Mouse (Mus musculus) liver, postnatal 0 days (tissue): ENCODE data around the gene Spsb1. TPM values are rescaled to one million over a fixed set of nuclear protein-coding genes. Genes with fewer than 3 reads are reported as not detected.

Source experiments
- ATAC-seq: fragments of 200-750 bp; cut with Nextera tagmentation; 2 replicates; pipeline ENCODE4 v1.8.0; 2017; ENCODE audit warnings: mild to moderate bottlenecking, moderate library complexity
- DNase-seq: peaks from one replicate; pipeline ENCODE4 v3.0.0-alpha.2; 2016
- H3K27ac ChIP-seq: fragments of 300-500 bp; sonication (generic); 2 replicates; pipeline ENCODE4 v1.5.1; 2014; ENCODE audit warnings: antibody characterized with exemption, moderate library complexity, mild to moderate bottlenecking, low read depth
- H3K27me3 ChIP-seq: fragments of 300-500 bp; sonication (generic); 2 replicates; pipeline ENCODE4 v1.6.1; 2014; ENCODE audit warnings: low read length, control low read depth, mixed read lengths; ENCODE audit not compliant: insufficient read depth
- H3K36me3 ChIP-seq: fragments of 300-500 bp; sonication (generic); replicated peaks from 2 replicates; pipeline ENCODE4 v1.6.1; 2014; ENCODE audit warnings: mild to moderate bottlenecking, control low read depth, low read length, moderate library complexity, mixed read lengths; ENCODE audit not compliant: insufficient read depth
- H3K4me1 ChIP-seq: fragments of 300-500 bp; sonication (generic); 2 replicates; pipeline ENCODE4 v1.6.1; 2014; ENCODE audit warnings: antibody characterized with exemption, mild to moderate bottlenecking, control low read depth; ENCODE audit not compliant: insufficient read depth
- H3K4me2 ChIP-seq: fragments of 300-500 bp; sonication (generic); 2 replicates; pipeline ENCODE4 v1.6.1; 2014; ENCODE audit warnings: low read depth, mild to moderate bottlenecking, low read length, moderate library complexity, mixed read lengths
- H3K4me3 ChIP-seq: fragments of 300-500 bp; sonication (generic); 2 replicates; pipeline ENCODE4 v1.5.1; 2014; ENCODE audit warnings: low read depth, low read length
- H3K9ac ChIP-seq: fragments of 300-500 bp; sonication (generic); replicated peaks from 2 replicates; pipeline ENCODE4 v1.6.1; 2014; ENCODE audit warnings: mild to moderate bottlenecking, moderate library complexity
- H3K9me3 ChIP-seq: fragments of 300-500 bp; sonication (generic); 2 replicates; pipeline ENCODE4 v1.6.1; 2016; ENCODE audit warnings: mild to moderate bottlenecking, control low read depth, low read length, mixed read lengths
- CTCF ChIP-seq: sonication (generic); IDR thresholded peaks from 2 replicates; pipeline ENCODE4 v1.5.1; 2016; ENCODE audit warnings: antibody characterized with exemption, low read depth
- EP300 ChIP-seq: IDR thresholded peaks from 2 replicates; pipeline ENCODE4 v1.6.1; 2016; ENCODE audit warnings: antibody characterized with exemption, low read depth, mild to moderate bottlenecking
- WGBS: fragments of 180-500 bp; shearing (Covaris S2); extraction: QIAGEN DNeasy Blood & Tissue Kit; methylation state at CpG from one replicate; pipeline ENCODE4 v1.1.7; 2014; ENCODE audit not compliant: insufficient replicate concordance; 5-methylcytosine and 5-hydroxymethylcytosine counted together
- polyA plus RNA-seq: library from polyadenylated mRNA; unstranded; fragments of >200 nt; fragmentation: Nextera tagmentation; extraction: Ambion mirVana; gene quantifications from 2 replicates; pipeline ENCODE4 v1.2.1, GENCODE M21; 2015

The Spsb1 gene
- polyA plus RNA-seq, 1 experiment from 2014 or later = 1.7 TPM

DNA sequence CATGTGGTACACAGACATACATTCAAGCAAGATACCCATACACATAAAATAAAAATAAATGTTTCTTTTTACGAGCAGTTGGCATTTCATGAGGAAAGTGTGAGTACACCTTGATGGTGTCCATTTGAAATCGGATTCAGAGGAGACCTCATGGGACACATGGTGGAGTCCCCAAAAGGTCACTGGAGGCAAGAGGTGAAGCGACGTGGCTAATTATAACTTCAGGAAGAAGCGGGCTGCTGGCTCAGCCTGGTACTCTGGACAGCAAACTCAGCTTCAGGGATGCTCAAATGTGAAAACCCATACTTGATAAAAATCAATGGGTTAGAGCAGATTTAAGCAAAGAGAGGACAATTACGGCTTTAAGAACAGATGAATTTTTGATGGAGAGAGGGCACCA, 33.5 kb upstream of the Spsb1 start:
- H3K36me3 ChIP-seq = peaks cover 38% of the 10 kb centered on the region
- H3K4me3 ChIP-seq = no peak overlapping the region
- peak overlapping the region; percentile 58 for H3K4me2 ChIP-seq
- no peaks in the 10 kb centered on the region for H3K27me3 ChIP-seq
- 72% methylated on average over 6 of the region's 6 CpGs for WGBS
- no peaks in the 10 kb centered on the region for H3K9me3 ChIP-seq
- peak overlapping the region; percentile 86 for H3K27ac ChIP-seq
- no peak for DNase-seq
- 0 out of 2 replicates have a peak overlapping the region, but pooled peaks have one; percentile 23 for H3K9ac ChIP-seq
- TF ChIP-seq CTCF (no peak), EP300 (no peak)
- ATAC-seq = no peak
- peaks cover 42% of the 10 kb centered on the region for H3K4me1 ChIP-seq

DNA sequence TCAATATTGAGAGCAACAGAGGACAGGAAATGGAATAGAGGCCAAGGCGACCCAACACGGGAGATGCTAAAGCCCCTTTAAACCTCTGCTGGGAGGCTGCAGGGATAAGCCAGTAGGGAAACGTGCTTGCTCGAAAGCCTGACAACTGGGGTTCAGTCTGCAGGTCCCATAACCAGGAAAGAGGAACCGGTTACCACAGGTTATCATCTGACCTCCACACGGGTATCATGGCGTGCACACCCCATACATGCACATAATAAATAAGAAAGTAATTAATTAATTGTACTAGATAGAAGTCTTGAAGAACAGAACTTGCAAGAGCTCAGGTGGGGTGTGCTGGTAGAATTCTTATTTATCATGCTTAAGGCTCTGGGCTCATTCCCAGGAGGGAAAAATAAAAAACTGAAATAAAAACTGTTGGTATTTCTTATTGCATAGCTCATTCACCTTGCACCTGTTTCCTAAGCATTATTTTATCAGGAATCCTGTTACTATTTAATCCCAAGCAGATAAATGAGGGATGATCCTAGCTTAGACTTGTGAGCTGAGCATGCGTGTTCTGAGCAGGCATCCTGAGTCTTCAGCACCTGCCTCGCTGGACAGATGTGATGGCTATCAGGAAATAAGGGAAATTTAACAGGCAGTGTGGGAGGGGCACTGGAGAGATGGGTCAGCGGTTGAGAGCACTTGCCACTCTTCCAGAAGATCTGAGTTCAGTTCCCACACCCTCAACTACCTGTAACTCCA, 32.0 kb upstream of the Spsb1 start:
- 74% methylated on average over 10 of the region's 10 CpGs for WGBS
- H3K9ac ChIP-seq = no peak overlapping the region
- DNase-seq (no peak), ATAC-seq (no peak)
- H3K36me3 ChIP-seq = peaks cover 49% of the 10 kb centered on the region
- no peak overlapping the region for H3K27ac ChIP-seq
- no peak overlapping the region for H3K4me2 ChIP-seq
- TF ChIP-seq EP300 (no peak), CTCF (no peak)
- no peak overlapping the region for H3K4me3 ChIP-seq
- H3K4me1 ChIP-seq = peaks cover 33% of the 10 kb centered on the region
- no peaks in the 10 kb centered on the region for H3K9me3 ChIP-seq
- no peaks in the 10 kb centered on the region for H3K27me3 ChIP-seq

GRCm38 (mm10) chr4:149983921-149984645, 29.2 kb upstream of the Spsb1 start:
- WGBS = 87% methylated on average over 23 of the region's 23 CpGs

GRCm38 (mm10) chr4:149982154-149982553, 27.3 kb upstream of the Spsb1 start:
- 78% methylated on average over 15 of the region's 15 CpGs for WGBS
- peak; percentile 46 for ATAC-seq
- Histone ChIP-seq H3K4me2 (no peak overlapping the region), H3K36me3 (peaks cover 64% of the 10 kb centered on the region), H3K27me3 (no peaks in the 10 kb centered on the region), H3K4me3 (no peak overlapping the region), H3K4me1 (peaks cover 8% of the 10 kb centered on the region), H3K27ac (peak overlapping the region; percentile 16; the same call in 1 of the 2 replicates), H3K9me3 (no peaks in the 10 kb centered on the region), H3K9ac (no peak overlapping the region)
- no peak for DNase-seq
- TF ChIP-seq EP300 (no peak), CTCF (no peak)

More at GRCm38 (mm10) chr4:149983921-149984645, 29.2 kb upstream of the Spsb1 start:
- H3K36me3 ChIP-seq = peaks cover 66% of the 10 kb centered on the region
- H3K9ac ChIP-seq = no peak overlapping the region
- peaks cover 15% of the 10 kb centered on the region for H3K4me1 ChIP-seq
- no peak for ATAC-seq
- DNase-seq = no peak
- H3K27me3 ChIP-seq = no peaks in the 10 kb centered on the region
- no peak overlapping the region for H3K27ac ChIP-seq
- TF ChIP-seq EP300 (no peak), CTCF (no peak)
- H3K4me2 ChIP-seq = no peak overlapping the region
- no peaks in the 10 kb centered on the region for H3K9me3 ChIP-seq
- H3K4me3 ChIP-seq = no peak overlapping the region

DNA sequence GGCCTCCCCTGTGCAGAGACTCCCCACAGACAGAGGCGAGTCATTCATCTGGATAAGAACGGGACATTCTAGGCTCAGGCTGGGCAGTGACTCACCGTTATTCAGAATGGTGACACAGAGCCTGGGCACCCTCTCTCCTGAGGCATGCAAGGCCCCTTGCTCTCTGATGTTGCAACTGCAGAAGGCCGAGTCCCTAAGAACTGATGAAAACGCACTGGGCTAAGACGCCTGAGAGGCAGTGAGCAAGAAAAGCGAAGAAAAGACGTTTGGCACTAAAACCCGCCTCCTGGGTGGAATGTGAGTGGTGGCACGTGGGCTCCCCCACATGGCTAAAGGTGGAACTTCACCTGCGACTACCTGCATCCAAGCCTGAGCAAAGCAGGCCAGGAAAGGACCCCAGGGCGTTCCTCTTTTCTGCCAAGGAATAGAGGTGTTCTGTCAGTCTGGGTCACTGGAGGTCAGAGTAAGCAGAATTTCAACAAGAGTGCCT, 25.0 kb upstream of the Spsb1 start:
- Histone ChIP-seq H3K9me3 (no peaks in the 10 kb centered on the region), H3K27me3 (no peaks in the 10 kb centered on the region), H3K9ac (no peak overlapping the region; the same call in 1 of the 2 replicates), H3K4me2 (peak overlapping the region; percentile 13; the same call in 1 of the 2 replicates), H3K27ac (no peak overlapping the region), H3K36me3 (peaks cover 45% of the 10 kb centered on the region), H3K4me1 (peaks cover 13% of the 10 kb centered on the region; the same call in 1 of the 2 replicates), H3K4me3 (no peak overlapping the region)
- TF ChIP-seq CTCF = peak; percentile 94
- no peak for TF ChIP-seq EP300
- ATAC-seq (peak; percentile 35), DNase-seq (peak; percentile 86)
- WGBS = 11% methylated on average over 12 of the region's 12 CpGs

GRCm38 (mm10) chr4:149978820-149979219, 24.0 kb upstream of the Spsb1 start:
- ATAC-seq (no peak), DNase-seq (no peak)
- no peak overlapping the region for H3K9ac ChIP-seq
- no peaks in the 10 kb centered on the region for H3K9me3 ChIP-seq
- no peak for TF ChIP-seq CTCF
- no peak for TF ChIP-seq EP300
- H3K4me3 ChIP-seq = no peak overlapping the region
- H3K27me3 ChIP-seq = no peaks in the 10 kb centered on the region
- peaks cover 13% of the 10 kb centered on the region; the same call in 1 of the 2 replicates for H3K4me1 ChIP-seq
- 83% methylated on average over 2 of the region's 2 CpGs for WGBS
- no peak overlapping the region for H3K27ac ChIP-seq
- peaks cover 35% of the 10 kb centered on the region for H3K36me3 ChIP-seq
- no peak overlapping the region for H3K4me2 ChIP-seq
